Mouse (Mus musculus): ENCODE measurements at regions not wholly inside any gene's neighbourhood (a gene's known extent, or its start where the extent isn't known, plus 50 kb on each side); places are given as distances from the start of the nearest gene placed in this dataset.

- no peak overlapping the region for H3K4me3 ChIP-seq
- no peaks in the 10 kb centered on the region for H3K27me3 ChIP-seq (ENCODE audit: low read depth, poor library complexity, severe bottlenecking)
- H3K9me3 ChIP-seq (replicated peaks): no peaks in the 10 kb centered on the region
- H3K36me3 ChIP-seq: no peaks in the 10 kb centered on the region
- no peak for DNase-seq (ENCODE audit: low spot score)
- H3K27ac ChIP-seq: no peak overlapping the region
- WGBS: 96% methylated on average over 3 of the region's 3 CpGs
- no peaks in the 10 kb centered on the region for H3K4me1 ChIP-seq
Measured at GRCm38 (mm10) chr4:56028441-56028840, 496.2 kb upstream of the Klf4 start.

- WGBS: 92% methylated on average over 6 of the region's 6 CpGs
Measured at GRCm38 (mm10) chr4:56027258-56027657, 495.0 kb upstream of the Klf4 start.

GRCm38 (mm10) chr4:56024478-56024877 lies 492.2 kb upstream of the Klf4 start:
- no peaks in the 10 kb centered on the region for H3K36me3 ChIP-seq
- no peaks in the 10 kb centered on the region for H3K9me3 ChIP-seq (replicated peaks)
- no peaks in the 10 kb centered on the region for H3K4me1 ChIP-seq
- no peak overlapping the region for H3K4me3 ChIP-seq
- DNase-seq (ENCODE audit: low spot score): no peak
- no peaks in the 10 kb centered on the region for H3K27me3 ChIP-seq (ENCODE audit: low read depth, poor library complexity, severe bottlenecking)
- no peak overlapping the region for H3K27ac ChIP-seq

More at GRCm38 (mm10) chr4:56027258-56027657, 495.0 kb upstream of the Klf4 start:
- Histone ChIP-seq H3K27ac (no peak overlapping the region), H3K27me3 (ENCODE audit: low read depth, poor library complexity, severe bottlenecking) (no peaks in the 10 kb centered on the region), H3K4me3 (no peak overlapping the region), H3K9me3 (replicated peaks) (no peaks in the 10 kb centered on the region), H3K36me3 (no peaks in the 10 kb centered on the region), H3K4me1 (no peaks in the 10 kb centered on the region)
- no peak for DNase-seq (ENCODE audit: low spot score)

- Histone ChIP-seq H3K4me3 (no peak overlapping the region), H3K9me3 (replicated peaks) (no peaks in the 10 kb centered on the region), H3K27me3 (ENCODE audit: low read depth, poor library complexity, severe bottlenecking) (no peaks in the 10 kb centered on the region), H3K36me3 (no peaks in the 10 kb centered on the region), H3K27ac (no peak overlapping the region), H3K4me1 (no peaks in the 10 kb centered on the region)
- whole genome bisulfite sequencing: 93% methylated on average over 8 of the region's 8 CpGs
- no peak for DNase-seq (ENCODE audit: low spot score)
Measured at GRCm38 (mm10) chr4:56018212-56018611, 485.9 kb upstream of the Klf4 start.

- Histone ChIP-seq H3K4me3 (no peak overlapping the region), H3K27me3 (ENCODE audit: low read depth, poor library complexity, severe bottlenecking) (no peaks in the 10 kb centered on the region), H3K27ac (no peak overlapping the region), H3K9me3 (replicated peaks) (no peaks in the 10 kb centered on the region), H3K36me3 (no peaks in the 10 kb centered on the region), H3K4me1 (no peaks in the 10 kb centered on the region)
- WGBS: 96% methylated on average over 7 of the region's 7 CpGs
- no peak for DNase-seq (ENCODE audit: low spot score)
Measured at GRCm38 (mm10) chr4:56015481-56015880, 483.2 kb upstream of the Klf4 start.

GRCm38 (mm10) chr4:56008287-56008686 lies 476.0 kb upstream of the Klf4 start:
- Histone ChIP-seq H3K27me3 (ENCODE audit: low read depth, poor library complexity, severe bottlenecking) (no peaks in the 10 kb centered on the region), H3K4me1 (no peaks in the 10 kb centered on the region), H3K27ac (no peak overlapping the region), H3K36me3 (no peaks in the 10 kb centered on the region), H3K4me3 (no peak overlapping the region), H3K9me3 (replicated peaks) (no peaks in the 10 kb centered on the region)
- 74% methylated on average over 2 of the region's 2 CpGs for WGBS
- DNase-seq (ENCODE audit: low spot score): no peak

GRCm38 (mm10) chr4:56004227-56004626 lies 472.0 kb upstream of the Klf4 start:
- no peaks in the 10 kb centered on the region for H3K9me3 ChIP-seq (replicated peaks)
- no peaks in the 10 kb centered on the region for H3K27me3 ChIP-seq (ENCODE audit: low read depth, poor library complexity, severe bottlenecking)
- WGBS: 89% methylated on average over 5 of the region's 5 CpGs
- no peaks in the 10 kb centered on the region for H3K4me1 ChIP-seq
- no peak overlapping the region for H3K4me3 ChIP-seq
- DNase-seq (ENCODE audit: low spot score): no peak
- H3K27ac ChIP-seq: no peak overlapping the region
- H3K36me3 ChIP-seq: no peaks in the 10 kb centered on the region

GRCm38 (mm10) chr4:56001312-56001731 lies 469.1 kb upstream of the Klf4 start:
- DNase-seq (ENCODE audit: low spot score): no peak
- H3K4me1 ChIP-seq: no peaks in the 10 kb centered on the region
- no peak overlapping the region for H3K27ac ChIP-seq
- H3K36me3 ChIP-seq: no peaks in the 10 kb centered on the region
- H3K27me3 ChIP-seq (ENCODE audit: low read depth, poor library complexity, severe bottlenecking): no peaks in the 10 kb centered on the region
- no peak overlapping the region for H3K4me3 ChIP-seq
- no peaks in the 10 kb centered on the region for H3K9me3 ChIP-seq (replicated peaks)
- 89% methylated on average over 3 of the region's 3 CpGs for WGBS

- DNase-seq (ENCODE audit: low spot score): no peak
- H3K27me3 ChIP-seq (ENCODE audit: low read depth, poor library complexity, severe bottlenecking): no peaks in the 10 kb centered on the region
- no peak overlapping the region for H3K27ac ChIP-seq
Measured at GRCm38 (mm10) chr4:55984026-55984425, 451.8 kb upstream of the Klf4 start.

GRCm38 (mm10) chr4:55978539-55978938 lies 446.3 kb upstream of the Klf4 start:
- H3K36me3 ChIP-seq: no peaks in the 10 kb centered on the region
- H3K27me3 ChIP-seq (ENCODE audit: low read depth, poor library complexity, severe bottlenecking): no peaks in the 10 kb centered on the region
- H3K27ac ChIP-seq: no peak overlapping the region
- no peak for DNase-seq (ENCODE audit: low spot score)
- 91% methylated on average over 4 of the region's 4 CpGs for WGBS
- H3K4me3 ChIP-seq: no peak overlapping the region
- no peaks in the 10 kb centered on the region for H3K9me3 ChIP-seq (replicated peaks)
- no peaks in the 10 kb centered on the region for H3K4me1 ChIP-seq

More at GRCm38 (mm10) chr4:55984026-55984425, 451.8 kb upstream of the Klf4 start:
- Histone ChIP-seq H3K9me3 (replicated peaks) (no peaks in the 10 kb centered on the region), H3K36me3 (no peaks in the 10 kb centered on the region), H3K4me1 (no peaks in the 10 kb centered on the region), H3K4me3 (no peak overlapping the region)

- Histone ChIP-seq H3K27ac (no peak overlapping the region), H3K27me3 (ENCODE audit: low read depth, poor library complexity, severe bottlenecking) (no peaks in the 10 kb centered on the region), H3K4me1 (no peaks in the 10 kb centered on the region), H3K36me3 (no peaks in the 10 kb centered on the region), H3K9me3 (replicated peaks) (no peaks in the 10 kb centered on the region), H3K4me3 (no peak overlapping the region)
- 85% methylated on average over 2 of the region's 2 CpGs for WGBS
- no peak for DNase-seq (ENCODE audit: low spot score)
Measured at GRCm38 (mm10) chr4:55976265-55976664, 444.0 kb upstream of the Klf4 start.

GRCm38 (mm10) chr4:55973706-55974105 lies 441.4 kb upstream of the Klf4 start:
- Histone ChIP-seq H3K9me3 (replicated peaks) (no peaks in the 10 kb centered on the region), H3K27me3 (ENCODE audit: low read depth, poor library complexity, severe bottlenecking) (no peaks in the 10 kb centered on the region), H3K4me3 (no peak overlapping the region), H3K4me1 (no peaks in the 10 kb centered on the region), H3K36me3 (no peaks in the 10 kb centered on the region), H3K27ac (no peak overlapping the region)
- no peak for DNase-seq (ENCODE audit: low spot score)
- 85% methylated on average over 1 of the region's 1 CpGs for WGBS

- no peaks in the 10 kb centered on the region for H3K4me1 ChIP-seq
- 91% methylated on average over 7 of the region's 7 CpGs for WGBS
- H3K36me3 ChIP-seq: no peaks in the 10 kb centered on the region
- no peaks in the 10 kb centered on the region for H3K27me3 ChIP-seq (ENCODE audit: low read depth, poor library complexity, severe bottlenecking)
- no peaks in the 10 kb centered on the region for H3K9me3 ChIP-seq (replicated peaks)
- no peak for DNase-seq (ENCODE audit: low spot score)
- H3K27ac ChIP-seq: no peak overlapping the region
- H3K4me3 ChIP-seq: no peak overlapping the region
Measured at GRCm38 (mm10) chr4:55972235-55972819, 440.1 kb upstream of the Klf4 start.

GRCm38 (mm10) chr4:55960063-55960462 lies 427.8 kb upstream of the Klf4 start:
- Histone ChIP-seq H3K4me3 (no peak overlapping the region), H3K4me1 (no peaks in the 10 kb centered on the region), H3K9me3 (replicated peaks) (no peaks in the 10 kb centered on the region), H3K27ac (no peak overlapping the region), H3K27me3 (ENCODE audit: low read depth, poor library complexity, severe bottlenecking) (no peaks in the 10 kb centered on the region), H3K36me3 (no peaks in the 10 kb centered on the region)
- DNase-seq (ENCODE audit: low spot score): no peak
- 84% methylated on average over 1 of the region's 1 CpGs for WGBS
